In genomic region chr19:37172566-37173130, GRCm38 (mm10) we compare ENCODE assay signal across 8 mouse cellular contexts. TPM values are rescaled to one million over a fixed set of nuclear protein-coding genes. Genes with fewer than 3 reads are reported as not detected.
DNase-seq lines count a peak whose midpoint lies in the region; ATAC-seq and TF ChIP-seq lines count a peak whose summit lies in the region.

No protein-coding gene starts in this region.

- ATAC-seq in hindbrain, embryonic 11.5 days (ENCODE audit: low FRiP score) = no peak
- ATAC-seq in liver, embryonic 13.5 days (ENCODE audit: low read depth) = no peak

- no peak overlapping the region for H3K4me2 ChIP-seq in hindbrain, embryonic 11.5 days (replicated peaks; ENCODE audit: low read depth, low read length)
- H3K4me2 ChIP-seq in CH12.LX (ENCODE audit: insufficient read depth, low read depth, poor library complexity, severe bottlenecking) = peak overlapping the region; percentile 30
- H3K4me2 ChIP-seq in liver, embryonic 13.5 days = 0 out of 2 replicates have a peak overlapping the region, but pooled peaks have one; percentile 2

- no peak for TF ChIP-seq CTCF in CH12.LX (conservative IDR thresholded peaks at IDR 0.05 in 1 of 2, IDR thresholded peaks at IDR 0.05 in 1 of 2; ENCODE audit: low read depth in 2 of 2, low read length in 2 of 2)

- TF ChIP-seq POLR2A in CH12.LX (IDR thresholded peaks at IDR 0.05; ENCODE audit: low read depth, low read length) = no peak

- WGBS in hindbrain, embryonic 11.5 days = 77% methylated on average over 11 of the region's 11 CpGs
- WGBS in hindbrain, embryonic 10.5 days = 74% methylated on average over 11 of the region's 11 CpGs
- 69% methylated on average over 11 of the region's 11 CpGs for WGBS in liver, embryonic 13.5 days (ENCODE audit: insufficient replicate concordance)

- H3K27me3 ChIP-seq in hindbrain, embryonic 11.5 days (ENCODE audit: control insufficient read depth, insufficient read depth, low read length) = no peaks in the 10 kb centered on the region
- H3K27me3 ChIP-seq in hindbrain, embryonic 10.5 days (ENCODE audit: insufficient read depth, poor library complexity, severe bottlenecking) = peaks cover 52% of the 10 kb centered on the region
- H3K27me3 ChIP-seq in CH12.LX (replicated peaks) = peaks cover 6% of the 10 kb centered on the region
- peaks cover 62% of the 10 kb centered on the region for H3K27me3 ChIP-seq in liver, embryonic 13.5 days

- 0 out of 2 replicates have a peak overlapping the region, but pooled peaks have one; percentile 1 for H3K4me3 ChIP-seq in hindbrain, embryonic 11.5 days (ENCODE audit: low read depth, low read length)
- no peak overlapping the region for H3K4me3 ChIP-seq in hindbrain, embryonic 10.5 days
- peak overlapping the region; percentile 0 to 82 (median 77) for H3K4me3 ChIP-seq in CH12.LX (replicated peaks in 1 of 3; ENCODE audit: low read depth in 2 of 3, low read length in 2 of 3, poor library complexity in 1 of 3)
- no peak overlapping the region; the same call in 1 of the 2 replicates for H3K4me3 ChIP-seq in liver, embryonic 13.5 days (replicated peaks)

- no peak for DNase-seq in hindbrain, embryonic 11.5 days (ENCODE audit: low spot score)
- no peak for DNase-seq in hindbrain, embryonic 10.5 days (ENCODE audit: low spot score)
- no peak for DNase-seq in CH12.LX (ENCODE audit: extremely low read depth)
- DNase-seq in cerebellum, postnatal 36 days = peak; percentile 20 to 39
- DNase-seq in liver, embryonic 13.5 days = no peak
- DNase-seq in urinary bladder, postnatal 4 days (ENCODE audit: low spot score in 2 of 2) = no peak
- DNase-seq in gastrocnemius, postnatal 14 days = no peak
- DNase-seq in layer of hippocampus, adult 18-20 months (ENCODE audit: low spot score in 2 of 2) = no peak

- no peak overlapping the region for H3K9ac ChIP-seq in hindbrain, embryonic 11.5 days (ENCODE audit: low read depth, low read length)
- H3K9ac ChIP-seq in CH12.LX (ENCODE audit: insufficient read depth, low read depth) = peak overlapping the region; percentile 46
- H3K9ac ChIP-seq in liver, embryonic 13.5 days = no peak overlapping the region

- in situ Hi-C loops in CH12.LX (cut with MboI; ENCODE audit: low pct_ligation_motif_present, low pct_unique_long_range_greater_than_20kb, low sequenced_read_pairs) = no loop called here

- H3K4me1 ChIP-seq in hindbrain, embryonic 11.5 days (replicated peaks; ENCODE audit: control insufficient read depth, insufficient read depth, low read length) = no peaks in the 10 kb centered on the region
- H3K4me1 ChIP-seq in hindbrain, embryonic 10.5 days (replicated peaks) = peaks cover 22% of the 10 kb centered on the region
- H3K4me1 ChIP-seq in CH12.LX (ENCODE audit: control insufficient read depth in 1 of 2, insufficient read depth in 2 of 2) = peaks cover 0 to 18% of the 10 kb centered on the region in 2 experiments; a peak in 2 of 4 replicates
- peaks cover 38% of the 10 kb centered on the region for H3K4me1 ChIP-seq in liver, embryonic 13.5 days (replicated peaks)

- TF ChIP-seq RAD21 in CH12.LX (IDR thresholded peaks at IDR 0.05; ENCODE audit: low read depth, low read length) = no peak

- H3K36me3 ChIP-seq in hindbrain, embryonic 11.5 days (ENCODE audit: control insufficient read depth, insufficient read depth, low read length) = no peaks in the 10 kb centered on the region
- no peaks in the 10 kb centered on the region for H3K36me3 ChIP-seq in hindbrain, embryonic 10.5 days
- H3K36me3 ChIP-seq in CH12.LX (replicated peaks in 1 of 2; ENCODE audit: control insufficient read depth in 1 of 2, insufficient read depth in 1 of 2, low read length in 1 of 2) = no peaks in the 10 kb centered on the region
- peaks cover 10% of the 10 kb centered on the region for H3K36me3 ChIP-seq in liver, embryonic 13.5 days

- no peak for TF ChIP-seq EP300 in CH12.LX (IDR thresholded peaks at IDR 0.05; ENCODE audit: low read length)

- dilution Hi-C loops in CH12.LX (cut with MboI; ENCODE audit: extremely low pct_ligation_motif_present, extremely low pct_unique_long_range_greater_than_20kb, low sequenced_read_pairs) = no loop called here

- intact Hi-C loops in gastrocnemius, postnatal 14 days (cut with DNase I; ENCODE audit: low total_unique reads) = loop anchor here (10.0 kb wide), 1 partner anchor 58 kb away; no protein-coding TSS in a partner anchor

- no peak overlapping the region for H3K27ac ChIP-seq in hindbrain, embryonic 11.5 days (ENCODE audit: low read depth, low read length)
- H3K27ac ChIP-seq in hindbrain, embryonic 10.5 days = no peak overlapping the region
- H3K27ac ChIP-seq in CH12.LX (ENCODE audit: insufficient read depth, low read depth) = peak overlapping the region; percentile 3; the same call in 1 of the 2 replicates
- H3K27ac ChIP-seq in liver, embryonic 13.5 days = no peak overlapping the region

- no peaks in the 10 kb centered on the region for H3K9me3 ChIP-seq in hindbrain, embryonic 11.5 days (ENCODE audit: control insufficient read depth, low read length)
- no peaks in the 10 kb centered on the region for H3K9me3 ChIP-seq in hindbrain, embryonic 10.5 days
- H3K9me3 ChIP-seq in CH12.LX (replicated peaks; ENCODE audit: low read length) = no peaks in the 10 kb centered on the region
- no peaks in the 10 kb centered on the region for H3K9me3 ChIP-seq in liver, embryonic 13.5 days (replicated peaks)

- H3K79me2 ChIP-seq in CH12.LX (replicated peaks; ENCODE audit: control insufficient read depth, extremely low read depth, insufficient read depth, poor library complexity, severe bottlenecking) = peaks cover 24% of the 10 kb centered on the region

TF ChIP-seq in CH12.LX, 34 proteins besides CTCF, POLR2A, EP300 and RAD21:
- TF ChIP-seq MYC (IDR thresholded peaks at IDR 0.05; ENCODE audit: low read depth, low read length) = no peak
- TF ChIP-seq POLR2AphosphoS2 (IDR thresholded peaks at IDR 0.05; ENCODE audit: low read depth, low read length) = no peak
- no peak for TF ChIP-seq CHD1 (IDR thresholded peaks at IDR 0.05; ENCODE audit: low read depth, low read length)
- no peak for TF ChIP-seq HCFC1 (IDR thresholded peaks at IDR 0.05; ENCODE audit: low read depth, low read length)
- TF ChIP-seq ELF1 (IDR thresholded peaks at IDR 0.05; ENCODE audit: low read depth, low read length) = peak; percentile 49; the same call in 1 of the 2 replicates
- TF ChIP-seq GABPA (IDR thresholded peaks at IDR 0.05; ENCODE audit: insufficient replicate concordance, low read depth, low read length) = no peak
- TF ChIP-seq PAX5 (IDR thresholded peaks at IDR 0.05; ENCODE audit: low read length) = no peak
- no peak for TF ChIP-seq USF2 (conservative IDR thresholded peaks at IDR 0.05; ENCODE audit: low read depth, low read length)
TF ChIP-seq in CH12.LX: peak in this region for 1.

RNA-seq across cellular contexts. Expression of gene March5, which starts 34.7 kb away (rescaled TPM):
- polyA plus RNA-seq in hindbrain, embryonic 11.5 days (2014; fragmentation: Nextera tagmentation; extraction: Ambion mirVana) = 152 and 157 TPM in 2 replicates
- polyA plus RNA-seq in hindbrain, embryonic 10.5 days (2016; fragmentation: Nextera tagmentation; extraction: Ambion mirVana) = 112 and 116 TPM in 2 replicates
- total RNA-seq in CH12.LX (2012; rRNA removed) = 111 and 137 TPM in 2 replicates
- total RNA-seq in CH12.LX (2014; rRNA removed) = 160 TPM in 2 replicates
- 118 and 130 TPM in 2 replicates for polyA plus RNA-seq in CH12.LX (2012; ENCODE audit: insufficient read length, low read depth)
- polyA plus RNA-seq in liver, embryonic 13.5 days (2015; fragmentation: Nextera tagmentation; extraction: Ambion mirVana) = 147 and 159 TPM in 2 replicates
- total RNA-seq in gastrocnemius, postnatal 14 days (2021) = 10 to 100 TPM; 61.5 to 64.8 TPM
- 10 to 100 TPM; 89.4 to 90.6 TPM for total RNA-seq in layer of hippocampus, adult 18-20 months (2021)

RNA-seq across cellular contexts. Expression of gene Cpeb3, which starts 35.8 kb away (rescaled TPM):
- 2.4 and 4.9 TPM in 2 replicates for polyA plus RNA-seq in hindbrain, embryonic 11.5 days (2014; fragmentation: Nextera tagmentation; extraction: Ambion mirVana)
- 0.87 and 2.9 TPM in 2 replicates for polyA plus RNA-seq in hindbrain, embryonic 10.5 days (2016; fragmentation: Nextera tagmentation; extraction: Ambion mirVana)
- total RNA-seq in CH12.LX (2012; rRNA removed) (3.0 and 3.1 TPM in 2 replicates), CH12.LX (2014; rRNA removed) (1.2 and 1.5 TPM in 2 replicates)
- polyA plus RNA-seq in CH12.LX (2012; ENCODE audit: insufficient read length, low read depth) = 1.4 and 1.5 TPM in 2 replicates
- 1.7 and 1.9 TPM in 2 replicates for polyA plus RNA-seq in liver, embryonic 13.5 days (2015; fragmentation: Nextera tagmentation; extraction: Ambion mirVana)
- 10 to 100 TPM; 33.6 to 37.2 TPM for total RNA-seq in gastrocnemius, postnatal 14 days (2021)
- total RNA-seq in layer of hippocampus, adult 18-20 months (2021) = 10 to 100 TPM; 76.6 to 76.9 TPM

Comparison
In these comparisons a context has a peak if more than half of its experiments do, and no peak if none do; other contexts are left out.
1. H3K4me3 ChIP-seq: peak in hindbrain, embryonic 11.5 days (single experiment) and CH12.LX (3 of 3); none in hindbrain, embryonic 10.5 days (single experiment) and liver, embryonic 13.5 days (single experiment).
2. DNase-seq: peak in cerebellum, postnatal 36 days (2 of 2); none in hindbrain, embryonic 11.5 days (single experiment), hindbrain, embryonic 10.5 days (single experiment), CH12.LX (single experiment), liver, embryonic 13.5 days (single experiment), urinary bladder, postnatal 4 days (0 of 2), gastrocnemius, postnatal 14 days (single experiment) and layer of hippocampus, adult 18-20 months (0 of 2).